Mouse (Mus musculus) forebrain, embryonic 14.5 days (tissue): ENCODE results near the gene Snrnp48. TPM values are rescaled to one million over a fixed set of nuclear protein-coding genes. Genes with fewer than 3 reads are reported as not detected.

Experiments
- ATAC-seq: fragments of 200-750 bp; cut with Nextera tagmentation; 2 replicates; pipeline ENCODE4 v1.8.0; 2017; ENCODE audit warnings: mild to moderate bottlenecking, moderate library complexity
- DNase-seq: peaks from one replicate; pipeline ENCODE4 v3.0.0-alpha.2; 2015; ENCODE audit warnings: low spot score
- H3K27ac ChIP-seq: fragments of 300-500 bp; sonication (generic); 2 replicates; pipeline ENCODE4 v1.5.1; 2014; ENCODE audit warnings: low read depth, mild to moderate bottlenecking, control low read depth, low read length, moderate library complexity
- H3K27me3 ChIP-seq: fragments of 300-500 bp; sonication (generic); replicated peaks from 2 replicates; pipeline ENCODE4 v1.6.1; 2014; ENCODE audit warnings: low read length, control low read depth, mixed read lengths; ENCODE audit not compliant: control insufficient read depth, insufficient read depth
- H3K36me3 ChIP-seq: fragments of 300-500 bp; sonication (generic); 2 replicates; pipeline ENCODE4 v1.6.1; 2014; ENCODE audit warnings: low read length, control low read depth; ENCODE audit not compliant: control insufficient read depth, insufficient read depth
- H3K4me1 ChIP-seq: fragments of 300-500 bp; sonication (generic); 2 replicates; pipeline ENCODE4 v1.6.1; 2014; ENCODE audit warnings: antibody characterized with exemption, low read length, control low read depth; ENCODE audit not compliant: control insufficient read depth, insufficient read depth
- H3K4me2 ChIP-seq: fragments of 300-500 bp; sonication (generic); 2 replicates; pipeline ENCODE4 v1.6.1; 2014; ENCODE audit warnings: mild to moderate bottlenecking, control low read depth, low read length
- H3K4me3 ChIP-seq: fragments of 300-500 bp; sonication (generic); 2 replicates; pipeline ENCODE4 v1.5.1; 2014; ENCODE audit warnings: low read depth, low read length, control low read depth
- H3K9ac ChIP-seq: fragments of 300-500 bp; sonication (generic); 2 replicates; pipeline ENCODE4 v1.6.1; 2014; ENCODE audit warnings: mild to moderate bottlenecking, low read length, control low read depth, moderate library complexity
- H3K9me3 ChIP-seq: fragments of 300-500 bp; sonication (generic); replicated peaks from 2 replicates; pipeline ENCODE4 v1.6.1; 2016; ENCODE audit warnings: low read length, control low read depth, mixed read lengths; ENCODE audit not compliant: control insufficient read depth
- WGBS: fragments of 180-500 bp; shearing (Covaris S2); extraction: QIAGEN DNeasy Blood & Tissue Kit; methylation state at CpG from one replicate; pipeline ENCODE4 v1.1.7; 2014; 5-methylcytosine and 5-hydroxymethylcytosine counted together
- polyA plus RNA-seq: library from polyadenylated mRNA; unstranded; fragments of >200 nt; fragmentation: Nextera tagmentation; extraction: Ambion mirVana; gene quantifications from 2 replicates; pipeline ENCODE4 v1.2.1, GENCODE M21; 2014

The Snrnp48 gene
- polyA plus RNA-seq, 1 experiment from 2014 or later = 24.5 TPM

- no peak overlapping the region for H3K4me2 ChIP-seq
- no peak for ATAC-seq
- 73% methylated on average over 3 of the region's 3 CpGs for WGBS
Measured at GRCm38 (mm10) chr13:38235370-38235769, 30.6 kb downstream of the Snrnp48 start.

GRCm38 (mm10) chr13:38248151-38248550 lies 43.4 kb downstream of the Snrnp48 start:
- Histone ChIP-seq H3K36me3 (no peaks in the 10 kb centered on the region), H3K4me3 (no peak overlapping the region), H3K27ac (no peak overlapping the region), H3K27me3 (no peaks in the 10 kb centered on the region), H3K9me3 (no peaks in the 10 kb centered on the region), H3K9ac (no peak overlapping the region), H3K4me1 (no peaks in the 10 kb centered on the region), H3K4me2 (no peak overlapping the region)
- 86% methylated on average over 5 of the region's 5 CpGs for WGBS
- no peak for ATAC-seq
- DNase-seq = no peak

More at GRCm38 (mm10) chr13:38235370-38235769, 30.6 kb downstream of the Snrnp48 start:
- H3K9me3 ChIP-seq = no peaks in the 10 kb centered on the region
- no peak overlapping the region for H3K9ac ChIP-seq
- no peaks in the 10 kb centered on the region for H3K36me3 ChIP-seq
- no peak overlapping the region for H3K27ac ChIP-seq
- no peak overlapping the region for H3K4me3 ChIP-seq
- no peaks in the 10 kb centered on the region for H3K4me1 ChIP-seq
- no peaks in the 10 kb centered on the region for H3K27me3 ChIP-seq
- no peak for DNase-seq

- WGBS = 89% methylated on average over 3 of the region's 3 CpGs
- Histone ChIP-seq H3K36me3 (no peaks in the 10 kb centered on the region), H3K27ac (no peak overlapping the region), H3K9ac (no peak overlapping the region), H3K9me3 (no peaks in the 10 kb centered on the region), H3K27me3 (no peaks in the 10 kb centered on the region), H3K4me3 (no peak overlapping the region), H3K4me2 (no peak overlapping the region), H3K4me1 (no peaks in the 10 kb centered on the region)
- ATAC-seq = no peak
- no peak for DNase-seq
Measured at GRCm38 (mm10) chr13:38251226-38251625, 46.5 kb downstream of the Snrnp48 start.

GRCm38 (mm10) chr13:38253696-38254095 lies 49.0 kb downstream of the Snrnp48 start:
- no peak overlapping the region for H3K9ac ChIP-seq
- ATAC-seq = no peak
- no peak for DNase-seq
- H3K4me1 ChIP-seq = no peaks in the 10 kb centered on the region
- no peak overlapping the region for H3K4me3 ChIP-seq
- H3K27me3 ChIP-seq = no peaks in the 10 kb centered on the region
- H3K9me3 ChIP-seq = no peaks in the 10 kb centered on the region
- H3K36me3 ChIP-seq = no peaks in the 10 kb centered on the region
- 90% methylated on average over 9 of the region's 9 CpGs for WGBS
- no peak overlapping the region for H3K4me2 ChIP-seq
- H3K27ac ChIP-seq = no peak overlapping the region

GRCm38 (mm10) chr13:38258901-38259300 lies 54.2 kb downstream of the Snrnp48 start:
- Histone ChIP-seq H3K9me3 (no peaks in the 10 kb centered on the region), H3K4me2 (no peak overlapping the region), H3K4me1 (no peaks in the 10 kb centered on the region), H3K27me3 (no peaks in the 10 kb centered on the region), H3K9ac (no peak overlapping the region), H3K36me3 (no peaks in the 10 kb centered on the region), H3K4me3 (no peak overlapping the region), H3K27ac (no peak overlapping the region)
- ATAC-seq (no peak), DNase-seq (no peak)
- WGBS = 83% methylated on average over 2 of the region's 2 CpGs

- no peaks in the 10 kb centered on the region for H3K4me1 ChIP-seq
- ATAC-seq = no peak
- no peak overlapping the region for H3K4me3 ChIP-seq
- no peak overlapping the region for H3K27ac ChIP-seq
- no peaks in the 10 kb centered on the region for H3K36me3 ChIP-seq
- no peaks in the 10 kb centered on the region for H3K27me3 ChIP-seq
- DNase-seq = no peak
- no peaks in the 10 kb centered on the region for H3K9me3 ChIP-seq
- no peak overlapping the region for H3K9ac ChIP-seq
- 89% methylated on average over 8 of the region's 8 CpGs for WGBS
- H3K4me2 ChIP-seq = no peak overlapping the region
Measured at GRCm38 (mm10) chr13:38269055-38269692, 64.4 kb downstream of the Snrnp48 start.

- WGBS = 58% methylated on average over 3 of the region's 3 CpGs
- Histone ChIP-seq H3K27ac (no peak overlapping the region), H3K27me3 (no peaks in the 10 kb centered on the region), H3K4me1 (no peaks in the 10 kb centered on the region), H3K9me3 (no peaks in the 10 kb centered on the region), H3K4me2 (no peak overlapping the region), H3K9ac (no peak overlapping the region), H3K4me3 (no peak overlapping the region), H3K36me3 (no peaks in the 10 kb centered on the region)
- ATAC-seq = no peak
- no peak for DNase-seq
Measured at GRCm38 (mm10) chr13:38272624-38273023, 67.9 kb downstream of the Snrnp48 start.

Other genes starting within 250 kb of the Snrnp48 start
- 64.9 and 75.8 TPM in 2 replicates for gene Ssr1, start 210.7 kb upstream of the Snrnp48 start, polyA plus RNA-seq
- gene Riok1, start 167.9 kb upstream of the Snrnp48 start, polyA plus RNA-seq = 40.4 and 42.2 TPM in 2 replicates
- gene Cage1, start 167.9 kb upstream of the Snrnp48 start, polyA plus RNA-seq = 1.3 and 1.8 TPM in 2 replicates
- gene Dsp, start 53.6 kb upstream of the Snrnp48 start, polyA plus RNA-seq = 0.20 and 0.27 TPM in 2 replicates
- gene Bmp6, start 140.2 kb downstream of the Snrnp48 start, polyA plus RNA-seq = 2.6 and 3.7 TPM in 2 replicates